Mouse (Mus musculus) gastrocnemius, postnatal 14 days (tissue): ENCODE results near the gene Zfhx3. TPM values are rescaled to one million over a fixed set of nuclear protein-coding genes. Genes with fewer than 3 reads are reported as not detected.

Experiments used
- DNase-seq: peaks from one replicate; pipeline ENCODE4 v3.0.0; 2021; ENCODE audit warnings: mixed read lengths
- intact Hi-C: fragments of 180-260 bp; cut with DNase I; formaldehyde crosslinking; loops from one replicate; pipeline ENCODE4 v1.15.1; 2025; ENCODE audit warnings: low total_unique reads
- total RNA-seq, 2 experiments: library from RNA; stranded (reverse); gene quantifications; 2 replicates each; pipeline ENCODE4 v1.2.3; 2021

Gene Zfhx3
- total RNA-seq, 2 experiments from 2014 or later, result 9.7 to 10.8 TPM

DNA sequence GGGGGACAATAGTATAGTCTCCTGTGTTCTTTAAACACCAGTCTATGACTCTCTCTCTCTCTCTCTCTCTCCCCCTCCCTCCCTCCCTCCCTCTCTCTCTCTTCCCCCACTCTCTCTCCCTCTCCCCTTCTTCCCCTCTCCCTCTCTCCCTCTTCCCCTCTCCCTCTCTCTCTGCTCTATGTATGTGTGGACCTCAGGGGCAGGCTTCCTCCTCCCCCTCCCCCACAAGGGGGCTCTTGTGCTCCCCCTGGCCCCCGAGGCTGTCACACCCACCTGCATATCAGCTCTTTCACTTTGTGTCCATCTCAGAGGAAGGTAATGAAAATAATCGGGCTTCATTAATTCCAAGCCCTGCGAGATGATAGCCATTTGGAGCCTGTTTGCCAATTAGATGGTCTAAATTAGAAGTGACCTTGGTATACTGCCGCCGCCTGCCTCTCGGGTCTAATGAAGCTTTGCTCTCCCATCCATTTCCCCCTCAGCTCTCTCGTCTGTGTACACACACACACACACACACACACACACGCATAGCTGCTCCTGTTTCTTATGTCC is 995.5 kb downstream of the Zfhx3 start:
- DNase-seq, result no peak
- intact Hi-C loops, result no loop called here

- no peak for DNase-seq
- intact Hi-C loops, result no loop called here
Observed at GRCm38 (mm10) chr8:108942686-108943085, 1000.2 kb downstream of the Zfhx3 start.

DNA sequence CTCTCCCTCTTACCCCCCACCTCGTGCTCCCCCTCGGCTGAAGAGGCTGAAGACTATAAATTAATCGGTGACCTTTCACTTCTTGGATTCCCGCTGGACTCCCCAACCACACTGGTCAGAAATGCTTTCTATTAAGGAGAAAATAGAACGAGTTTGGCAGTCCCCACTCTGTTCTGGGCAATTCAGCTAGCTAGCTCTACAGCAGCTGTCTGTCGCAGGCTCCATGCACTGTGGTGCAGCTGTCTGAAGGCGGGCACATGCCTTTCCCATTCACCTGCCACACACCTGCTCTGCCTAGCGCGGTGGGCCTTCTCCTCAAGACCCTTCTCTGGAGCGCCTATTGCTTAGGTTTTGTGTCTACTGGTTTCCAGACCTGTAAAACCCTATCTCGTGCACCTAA is 1000.7 kb downstream of the Zfhx3 start:
- no peak for DNase-seq
- intact Hi-C loops, result no loop called here

GRCm38 (mm10) chr8:108944312-108944711 is 1001.9 kb downstream of the Zfhx3 start:
- intact Hi-C loops, result no loop called here
- no peak for DNase-seq

DNA sequence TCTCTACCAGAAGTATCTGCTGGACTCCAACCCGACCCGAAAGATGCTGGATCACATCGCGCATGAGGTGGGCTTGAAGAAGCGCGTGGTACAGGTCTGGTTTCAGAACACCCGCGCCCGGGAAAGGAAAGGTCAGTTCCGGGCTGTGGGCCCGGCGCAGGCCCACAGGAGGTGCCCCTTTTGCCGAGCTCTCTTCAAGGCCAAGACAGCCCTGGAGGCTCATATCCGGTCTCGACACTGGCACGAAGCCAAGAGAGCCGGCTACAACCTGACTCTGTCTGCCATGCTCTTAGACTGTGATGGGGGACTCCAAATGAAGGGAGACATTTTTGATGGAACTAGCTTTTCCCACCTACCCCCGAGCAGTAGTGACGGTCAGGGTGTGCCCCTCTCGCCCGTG is 1007.9 kb downstream of the Zfhx3 start:
- intact Hi-C loops, result no loop called here
- no peak for DNase-seq

DNA sequence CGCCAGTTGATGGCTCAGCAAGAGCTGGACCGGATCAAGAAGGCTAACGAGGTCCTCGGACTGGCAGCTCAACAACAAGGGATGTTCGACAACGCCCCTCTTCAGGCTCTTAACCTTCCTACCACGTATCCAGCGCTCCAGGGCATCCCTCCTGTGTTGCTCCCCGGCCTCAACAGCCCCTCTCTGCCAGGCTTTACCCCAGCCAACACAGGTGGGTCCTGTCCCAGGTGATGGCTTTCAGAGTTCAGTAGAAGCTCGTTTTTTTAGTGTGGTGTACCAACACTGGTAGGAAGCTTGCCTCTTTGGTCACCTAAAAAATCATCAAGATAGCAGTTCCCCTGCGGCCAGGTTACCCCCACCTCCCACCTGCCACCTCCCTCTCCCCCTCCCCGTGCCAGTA is 1009.1 kb downstream of the Zfhx3 start:
- no peak for DNase-seq
- intact Hi-C loops, result no loop called here

- intact Hi-C loops, result no loop called here
- DNase-seq, result no peak
Observed at GRCm38 (mm10) chr8:108956416-108956815, 1014.0 kb downstream of the Zfhx3 start.

GRCm38 (mm10) chr8:108962516-108962915 is 1020.1 kb downstream of the Zfhx3 start:
- no peak for DNase-seq
- intact Hi-C loops, result no loop called here

- intact Hi-C loops, result no loop called here
- no peak for DNase-seq
Observed at GRCm38 (mm10) chr8:108963181-108963580, 1020.7 kb downstream of the Zfhx3 start.

GRCm38 (mm10) chr8:108966041-108966440 is 1023.6 kb downstream of the Zfhx3 start:
- intact Hi-C loops, result no loop called here
- no peak for DNase-seq

DNA sequence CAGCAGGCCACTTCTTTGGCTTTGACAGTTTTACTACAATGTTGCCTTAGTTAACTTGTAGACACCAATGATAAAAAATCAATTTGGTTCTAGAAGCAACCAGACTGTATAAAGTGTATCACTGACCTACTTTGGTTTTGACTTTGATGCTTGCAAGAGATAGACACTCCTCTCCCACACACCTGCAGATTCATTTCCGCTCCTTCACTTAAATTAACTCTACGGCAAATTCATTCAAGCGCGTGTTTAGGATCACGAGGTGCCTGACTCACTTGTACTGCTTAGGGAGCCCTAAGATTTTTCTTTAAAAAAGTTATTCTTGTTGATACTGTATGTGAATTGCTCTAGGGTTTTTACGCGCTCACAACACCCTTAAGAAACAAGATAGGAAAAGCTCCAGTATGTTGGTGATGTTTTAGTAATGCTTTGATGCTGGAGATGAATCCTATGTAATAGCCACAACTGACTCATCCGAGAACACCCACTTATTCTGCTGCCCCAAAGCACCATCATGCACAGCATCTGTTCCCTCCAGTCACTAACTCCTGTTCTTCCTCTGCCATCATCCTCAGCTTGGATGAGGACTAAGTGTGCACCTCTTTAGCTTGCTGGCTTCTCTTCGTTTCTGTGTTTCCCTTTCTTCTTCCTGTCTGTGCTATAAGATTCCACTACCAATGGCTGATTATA is 1031.3 kb downstream of the Zfhx3 start:
- intact Hi-C loops, result no loop called here
- no peak for DNase-seq

DNA sequence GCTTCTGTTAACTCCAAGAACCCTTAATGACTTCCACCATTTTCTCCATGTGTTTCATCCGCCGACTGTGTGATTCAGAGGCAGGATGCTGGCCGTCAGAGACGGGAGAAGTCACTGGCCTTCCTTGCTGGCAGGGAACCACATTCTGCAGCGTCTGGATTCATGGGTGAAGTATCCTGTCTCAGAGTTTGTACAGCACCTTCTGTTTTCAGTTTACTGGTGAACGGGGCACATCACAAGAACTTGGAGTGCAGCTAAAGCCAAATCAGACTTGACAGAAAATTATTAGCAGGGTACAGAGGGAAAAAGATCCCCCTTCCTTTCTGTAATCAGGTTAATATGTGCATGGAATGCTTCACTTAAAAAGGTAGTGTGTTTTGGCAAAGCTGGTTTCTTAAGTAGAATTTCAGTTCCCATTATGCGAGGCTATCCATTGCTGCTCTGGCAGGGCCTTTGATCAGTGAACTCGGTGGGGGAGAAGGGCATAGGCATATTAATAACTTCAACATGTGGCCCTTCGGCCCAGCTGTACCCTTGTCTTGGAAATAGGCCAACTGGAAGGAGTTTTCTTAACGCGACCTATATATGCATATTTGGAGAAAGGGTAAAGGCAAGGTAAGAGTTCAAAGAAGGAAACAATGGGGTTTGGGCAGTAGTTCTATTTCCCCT is 1035.4 kb downstream of the Zfhx3 start:
- intact Hi-C loops, result no loop called here
- DNase-seq, result peak; percentile 15

DNA sequence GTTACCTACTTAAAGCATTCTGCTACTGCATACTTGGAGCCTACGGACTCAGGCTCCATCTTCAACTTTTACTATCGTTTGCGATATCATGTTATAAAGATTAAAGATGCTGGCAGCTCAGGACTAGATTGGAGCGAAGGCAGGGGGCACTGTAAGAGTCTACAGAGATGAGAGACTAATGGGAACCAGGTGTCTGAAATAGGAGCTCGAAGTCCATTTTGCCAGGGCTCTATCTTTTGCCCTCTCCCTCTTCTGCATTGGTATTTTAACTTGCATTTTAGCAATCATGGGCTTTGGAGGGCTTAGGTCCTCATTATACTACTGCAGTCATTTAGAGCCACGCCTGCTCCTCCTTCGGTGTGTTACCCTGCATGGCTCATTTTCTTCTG is 1035.9 kb downstream of the Zfhx3 start:
- no peak for DNase-seq
- intact Hi-C loops, result no loop called here

DNA sequence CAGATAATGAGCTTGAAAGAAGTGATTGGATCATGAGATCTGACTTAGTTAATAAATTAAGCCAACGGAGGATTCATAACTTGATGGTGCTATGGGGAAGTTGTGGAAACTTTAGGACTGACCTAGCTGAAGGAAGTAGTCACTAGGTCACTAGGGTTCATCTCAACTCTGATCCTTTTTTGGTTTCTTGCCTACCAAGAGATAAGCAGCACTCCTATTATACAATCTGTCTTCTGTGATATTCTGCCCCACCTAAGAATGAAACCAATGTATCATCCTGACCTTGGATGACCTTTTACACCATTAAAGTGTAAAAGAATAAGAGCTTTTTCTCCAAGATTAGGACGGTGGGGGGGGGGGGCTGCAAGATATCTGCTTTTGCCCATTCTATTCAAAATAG is 1042.5 kb downstream of the Zfhx3 start:
- intact Hi-C loops, result no loop called here
- DNase-seq, result no peak

DNA sequence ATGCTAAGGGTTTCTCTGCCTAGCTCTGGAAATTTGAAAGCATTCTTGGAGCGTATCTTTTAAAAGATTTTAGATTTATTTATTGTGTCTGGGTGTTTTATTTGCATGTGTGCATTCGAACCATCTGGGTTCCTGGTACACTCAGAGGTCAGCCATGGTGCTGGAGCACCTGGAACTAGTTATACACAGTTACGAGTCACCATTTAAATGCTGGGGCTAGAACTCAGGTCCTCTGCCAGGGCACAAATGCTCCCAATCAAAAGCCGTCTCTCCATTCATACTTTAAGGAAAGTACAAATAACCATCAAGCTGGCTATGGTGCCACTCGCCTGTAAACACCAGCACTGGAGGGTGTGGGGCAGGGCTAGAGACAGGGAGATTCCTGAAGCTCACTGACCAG is 1047.4 kb downstream of the Zfhx3 start:
- DNase-seq, result no peak
- intact Hi-C loops, result no loop called here

DNA sequence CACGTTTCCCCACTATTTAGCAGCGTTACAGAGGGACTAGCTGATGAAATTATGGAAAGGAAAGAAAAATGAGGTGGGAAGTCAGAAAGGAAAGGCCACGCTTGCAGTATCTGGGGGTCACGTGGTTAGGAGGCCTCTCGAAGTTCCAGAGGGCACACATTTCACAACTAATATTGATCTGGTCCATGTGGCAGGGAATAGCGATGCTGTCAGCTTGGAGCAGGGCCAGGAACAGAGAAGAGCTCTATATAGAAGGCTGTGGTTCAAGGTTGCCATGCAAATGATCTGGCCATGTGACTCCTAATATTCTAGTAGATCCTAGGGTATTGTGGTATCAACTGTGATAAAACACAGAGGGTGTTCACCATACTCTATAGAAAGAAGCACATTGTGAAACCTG is 1048.1 kb downstream of the Zfhx3 start:
- DNase-seq, result no peak
- intact Hi-C loops, result no loop called here

- intact Hi-C loops, result no loop called here
- no peak for DNase-seq
Observed at GRCm38 (mm10) chr8:108991395-108991794, 1049.0 kb downstream of the Zfhx3 start.

GRCm38 (mm10) chr8:108993718-108994117 is 1051.3 kb downstream of the Zfhx3 start:
- intact Hi-C loops, result no loop called here
- DNase-seq, result no peak

DNA sequence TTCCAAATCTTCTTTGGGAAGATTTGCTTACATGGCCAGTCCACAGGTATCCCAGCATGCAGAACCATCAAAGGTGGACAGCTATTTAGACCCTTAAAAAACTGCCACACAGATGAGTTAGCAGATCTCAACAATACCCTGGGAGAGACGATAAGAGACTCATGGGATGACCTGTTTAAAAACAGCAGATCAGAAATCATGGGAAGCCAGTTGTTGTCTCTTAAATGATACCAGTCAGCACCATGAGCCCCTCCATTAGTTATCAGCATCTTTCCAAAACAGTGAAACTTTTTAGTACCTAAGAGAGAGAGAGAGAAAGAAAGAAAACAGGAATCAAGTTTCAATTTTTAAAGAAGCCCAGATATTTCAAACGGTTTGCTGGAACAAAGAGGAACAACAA is 1051.7 kb downstream of the Zfhx3 start:
- no peak for DNase-seq
- intact Hi-C loops, result no loop called here

DNA sequence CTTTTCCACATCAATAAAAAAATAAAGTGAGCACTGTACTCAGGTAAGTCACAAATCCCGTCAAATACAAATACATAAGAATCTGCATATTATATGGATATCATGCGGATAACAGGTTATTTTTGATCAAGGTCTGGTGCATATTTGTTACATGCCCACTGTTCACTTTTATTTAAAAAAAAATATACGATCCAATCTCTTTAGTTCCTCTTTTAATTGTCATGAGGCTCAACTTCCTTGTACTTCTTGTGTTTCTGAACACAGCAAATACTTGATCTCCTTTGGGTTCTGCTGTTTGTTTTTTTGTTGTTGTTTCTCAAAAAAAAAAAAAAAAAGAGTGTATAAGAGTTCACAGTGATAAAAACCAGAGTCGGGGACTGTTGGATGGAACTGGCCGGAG is 1052.4 kb downstream of the Zfhx3 start:
- intact Hi-C loops, result no loop called here
- no peak for DNase-seq

GRCm38 (mm10) chr8:108997334-108997733 is 1054.9 kb downstream of the Zfhx3 start:
- intact Hi-C loops, result no loop called here
- DNase-seq, result no peak
